In the genomic region with DNA sequence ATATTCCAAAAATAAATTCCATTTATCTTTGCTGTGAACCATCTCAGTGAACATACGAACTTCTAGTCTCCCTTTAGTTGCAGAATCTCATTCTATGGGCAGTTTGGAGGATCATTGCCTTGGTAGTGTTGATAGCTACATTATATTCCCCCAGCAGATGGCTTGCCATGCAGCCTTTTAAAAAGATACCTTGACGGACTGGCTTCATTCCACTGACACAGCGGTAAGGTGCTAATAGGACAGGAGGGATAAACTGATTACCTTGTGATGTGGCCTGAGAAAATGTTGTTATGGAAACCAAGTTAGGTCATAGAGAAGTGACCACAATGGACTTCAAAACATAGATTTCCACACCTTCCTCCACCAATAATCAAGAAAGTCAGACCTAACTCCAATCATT, we compare ENCODE assay signal across 25 mouse cellular contexts.
DNase-seq lines count a peak whose midpoint lies in the region; ATAC-seq and TF ChIP-seq lines count a peak whose summit lies in the region.
"Had no signal": no experiment of that assay in that cellular context is flagged by ENCODE, and none has a peak within 500 bp of the region (broad histone marks: within the 10 kb centered on the region; RNA-seq: fewer than 3 reads in every experiment).

No protein-coding gene starts in this region.

- no peak overlapping the region for H3K9ac ChIP-seq in hindbrain, postnatal 0 days (replicated peaks; ENCODE audit: low read length)
- H3K9ac ChIP-seq in hindbrain, embryonic 11.5 days (ENCODE audit: low read depth, low read length), result no peak overlapping the region
- H3K9ac ChIP-seq: heart, embryonic 15.5 days; hindbrain, embryonic 13.5 days; limb, embryonic 12.5 days; lung, embryonic 15.5 days had no signal

- 82% methylated on average over 3 of the region's 3 CpGs for WGBS in hindbrain, postnatal 0 days
- 75% methylated on average over 3 of the region's 3 CpGs for WGBS in hindbrain, embryonic 11.5 days

- no peaks in the 10 kb centered on the region for H3K9me3 ChIP-seq in hindbrain, postnatal 0 days (ENCODE audit: low read length)
- H3K9me3 ChIP-seq in hindbrain, embryonic 11.5 days (ENCODE audit: control insufficient read depth, low read length), result no peaks in the 10 kb centered on the region
- H3K9me3 ChIP-seq: heart, embryonic 15.5 days; hindbrain, embryonic 13.5 days; limb, embryonic 12.5 days; lung, embryonic 15.5 days; midbrain, embryonic 10.5 days had no signal

- H3K36me3 ChIP-seq in hindbrain, postnatal 0 days (ENCODE audit: insufficient read depth, low read length), result no peaks in the 10 kb centered on the region
- H3K36me3 ChIP-seq in hindbrain, embryonic 11.5 days (ENCODE audit: control insufficient read depth, insufficient read depth, low read length), result no peaks in the 10 kb centered on the region
- H3K36me3 ChIP-seq: heart, embryonic 15.5 days; hindbrain, embryonic 13.5 days; limb, embryonic 12.5 days; lung, embryonic 15.5 days; midbrain, embryonic 10.5 days had no signal

- H3K4me2 ChIP-seq in hindbrain, postnatal 0 days (ENCODE audit: low read depth, low read length), result no peak overlapping the region
- H3K4me2 ChIP-seq in hindbrain, embryonic 11.5 days (replicated peaks; ENCODE audit: low read depth, low read length), result no peak overlapping the region
- H3K4me2 ChIP-seq: heart, embryonic 15.5 days; hindbrain, embryonic 13.5 days; limb, embryonic 12.5 days; liver, embryonic 11.5 days; lung, embryonic 15.5 days had no signal

- TF ChIP-seq CTCF in hindbrain, postnatal 0 days (IDR thresholded peaks at IDR 0.05; ENCODE audit: low read depth), result no peak

- H3K4me1 ChIP-seq in hindbrain, postnatal 0 days (ENCODE audit: insufficient read depth, low read length), result no peaks in the 10 kb centered on the region
- H3K4me1 ChIP-seq in hindbrain, embryonic 11.5 days (replicated peaks; ENCODE audit: control insufficient read depth, insufficient read depth, low read length), result no peaks in the 10 kb centered on the region
- H3K4me1 ChIP-seq: heart, embryonic 15.5 days; hindbrain, embryonic 13.5 days; limb, embryonic 12.5 days; lung, embryonic 15.5 days; midbrain, embryonic 10.5 days had no signal

- no peak overlapping the region for H3K4me3 ChIP-seq in hindbrain, postnatal 0 days (ENCODE audit: low read length)
- no peak overlapping the region for H3K4me3 ChIP-seq in hindbrain, embryonic 11.5 days (ENCODE audit: low read depth, low read length)
- H3K4me3 ChIP-seq: erythroblast, embryonic 14.5 days; heart, embryonic 15.5 days; hindbrain, embryonic 13.5 days; limb, embryonic 12.5 days; lung, embryonic 15.5 days; midbrain, embryonic 10.5 days had no signal

- no peak; the same call in 1 of the 2 replicates for ATAC-seq in hindbrain, postnatal 0 days
- ATAC-seq in hindbrain, embryonic 11.5 days (ENCODE audit: low FRiP score), result no peak
- 0 out of 2 replicates have a peak, but pooled peaks have one; percentile 15 for ATAC-seq in cerebellum, adult (ENCODE audit: insufficient number of reproducible peaks, low FRiP score, low TSS enrichment)
- ATAC-seq: activated CD4-positive, CD25-positive, alpha-beta regulatory T cell, adult 4 months; forebrain, embryonic 16.5 days; intestine, postnatal 0 days had no signal

- no peaks in the 10 kb centered on the region for H3K27me3 ChIP-seq in hindbrain, postnatal 0 days (ENCODE audit: insufficient read depth, low read length)
- no peaks in the 10 kb centered on the region for H3K27me3 ChIP-seq in hindbrain, embryonic 11.5 days (ENCODE audit: control insufficient read depth, insufficient read depth, low read length)
- H3K27me3 ChIP-seq: CH12.LX; heart, embryonic 15.5 days; hindbrain, embryonic 13.5 days; limb, embryonic 12.5 days; lung, embryonic 15.5 days had no signal

- H3K27ac ChIP-seq in hindbrain, postnatal 0 days, result no peak overlapping the region
- no peak overlapping the region for H3K27ac ChIP-seq in hindbrain, embryonic 11.5 days (ENCODE audit: low read depth, low read length)
- H3K27ac ChIP-seq: heart, embryonic 15.5 days; hindbrain, embryonic 13.5 days; limb, embryonic 12.5 days; lung, embryonic 15.5 days; midbrain, embryonic 10.5 days had no signal

- peak; percentile 41 for DNase-seq in hindbrain, postnatal 0 days (ENCODE audit: low spot score)
- DNase-seq in hindbrain, embryonic 11.5 days (ENCODE audit: low spot score), result no peak
- peak; percentile 17 for DNase-seq in cerebellum, adult 8-10 months
- DNase-seq in cerebellum, postnatal 36 days, result peak; percentile 16 to 22
- no peak for DNase-seq in retina, postnatal 1 day
- no peak for DNase-seq in frontal cortex, postnatal 36 days (ENCODE audit: low spot score in 2 of 2)
- DNase-seq: adrenal gland, adult 2 months; gastrocnemius, postnatal 14 days; heart, postnatal 36 days; kidney, postnatal 14 days; layer of hippocampus, adult 9-11 months; right cerebral cortex, postnatal 14 days; thymus, postnatal 14 days had no signal

Comparison
In these comparisons a context has a peak if more than half of its experiments do, and no peak if none do; other contexts are left out.
1. DNase-seq: peak in hindbrain, postnatal 0 days (single experiment), cerebellum, adult 8-10 months (single experiment) and cerebellum, postnatal 36 days (2 of 2); none in hindbrain, embryonic 11.5 days (single experiment), retina, postnatal 1 day (single experiment) and frontal cortex, postnatal 36 days (0 of 2).